Mouse (Mus musculus): ENCODE data around the gene C2cd2. TPM values are rescaled to one million over a fixed set of nuclear protein-coding genes. Genes with fewer than 3 reads are reported as not detected.

Gene C2cd2
- total and polyA plus RNA-seq, 3 experiments: 7.7 to 14.5 (median 11.2) TPM

DNA sequence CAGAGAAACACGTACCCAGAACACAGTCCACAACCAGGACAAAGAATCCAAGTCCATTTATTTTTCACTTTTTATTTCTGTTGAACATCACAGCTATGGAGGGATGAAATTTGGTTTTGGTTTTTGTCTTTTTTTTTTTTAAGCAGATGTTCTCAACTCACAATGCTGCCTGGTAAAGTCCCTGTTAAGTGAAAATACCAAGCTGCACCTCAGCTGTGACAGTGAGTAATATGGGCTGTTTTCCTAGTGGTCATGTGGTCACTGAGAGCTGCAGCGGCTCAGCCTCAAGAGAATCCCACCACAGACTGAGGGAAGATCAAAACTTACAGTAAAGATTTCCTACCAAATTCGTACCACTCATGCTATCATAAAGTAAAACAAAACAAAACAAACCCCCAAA lies 130.2 kb downstream of the C2cd2 start:
- H3K36me3 ChIP-seq (replicated peaks in 1 of 2; ENCODE audit: control insufficient read depth in 1 of 2, insufficient read depth in 1 of 2, low read length in 1 of 2): peaks cover 52 to 88% of the 10 kb centered on the region in 2 experiments
- DNase-seq (ENCODE audit: extremely low read depth): peak; percentile 70
- dilution Hi-C loops (cut with MboI; ENCODE audit: extremely low pct_ligation_motif_present, extremely low pct_unique_long_range_greater_than_20kb, low sequenced_read_pairs): no loop called here
- H3K9me3 ChIP-seq (replicated peaks; ENCODE audit: low read length): no peaks in the 10 kb centered on the region
- TF ChIP-seq ELF1 (IDR thresholded peaks at IDR 0.05; ENCODE audit: low read depth, low read length): no peak
- TF ChIP-seq ZC3H11A (IDR thresholded peaks at IDR 0.05; ENCODE audit: low read depth, low read length): no peak
- no peak for TF ChIP-seq CTCF (conservative IDR thresholded peaks at IDR 0.05 in 1 of 2, IDR thresholded peaks at IDR 0.05 in 1 of 2; ENCODE audit: low read depth in 2 of 2, low read length in 2 of 2)
- no peak for TF ChIP-seq ZKSCAN1 (IDR thresholded peaks at IDR 0.05; ENCODE audit: borderline replicate concordance, low read depth, low read length)
- TF ChIP-seq TCF12 (IDR thresholded peaks at IDR 0.05; ENCODE audit: low read depth, low read length): peak; percentile 79; the same call in 1 of the 2 replicates
- peak; percentile 92 for TF ChIP-seq ZNF384 (IDR thresholded peaks at IDR 0.05; ENCODE audit: low read depth, low read length)
- TF ChIP-seq CHD2 (IDR thresholded peaks at IDR 0.05; ENCODE audit: low read length): no peak
- no peak for TF ChIP-seq PAX5 (IDR thresholded peaks at IDR 0.05; ENCODE audit: low read length)
- TF ChIP-seq ETS1 (conservative IDR thresholded peaks at IDR 0.05; ENCODE audit: low read depth, low read length): peak; percentile 93
- no peak for TF ChIP-seq UBTF (IDR thresholded peaks at IDR 0.05; ENCODE audit: low read depth, low read length)
- TF ChIP-seq ZMIZ1 (IDR thresholded peaks at IDR 0.05; ENCODE audit: low read depth, low read length): no peak
- no peak for TF ChIP-seq JUN (IDR thresholded peaks at IDR 0.05; ENCODE audit: insufficient read depth, low read depth, low read length)
- no peak for TF ChIP-seq NELFE (IDR thresholded peaks at IDR 0.05; ENCODE audit: low read depth, low read length)
- TF ChIP-seq SMC3 (IDR thresholded peaks at IDR 0.05; ENCODE audit: low read depth, low read length): no peak
- no peak for TF ChIP-seq MYC (IDR thresholded peaks at IDR 0.05; ENCODE audit: low read depth, low read length)
- TF ChIP-seq CHD1 (IDR thresholded peaks at IDR 0.05; ENCODE audit: low read depth, low read length): no peak
- TF ChIP-seq HCFC1 (IDR thresholded peaks at IDR 0.05; ENCODE audit: low read depth, low read length): no peak
- no peak for TF ChIP-seq E2F4 (IDR thresholded peaks at IDR 0.05; ENCODE audit: insufficient replicate concordance, low read depth, low read length)
- 0 out of 2 replicates have a peak, but pooled peaks have one; percentile 25 for TF ChIP-seq RCOR1 (conservative IDR thresholded peaks at IDR 0.05; ENCODE audit: low read depth, low read length)
- TF ChIP-seq USF2 (conservative IDR thresholded peaks at IDR 0.05; ENCODE audit: low read depth, low read length): 0 out of 2 replicates have a peak, but pooled peaks have one; percentile 30
- TF ChIP-seq JUND (conservative IDR thresholded peaks at IDR 0.05; ENCODE audit: low read depth, low read length): no peak
- peak; percentile 64 for TF ChIP-seq USF1 (IDR thresholded peaks at IDR 0.05; ENCODE audit: low read depth, low read length)
- TF ChIP-seq NRF1 (IDR thresholded peaks at IDR 0.05; ENCODE audit: low read depth, low read length): no peak
- TF ChIP-seq POLR2AphosphoS2 (IDR thresholded peaks at IDR 0.05; ENCODE audit: low read depth, low read length): no peak
- peak; percentile 72; the same call in 1 of the 2 replicates for TF ChIP-seq SIN3A (IDR thresholded peaks at IDR 0.05; ENCODE audit: low read length)
- no peak for TF ChIP-seq RAD21 (IDR thresholded peaks at IDR 0.05; ENCODE audit: low read depth, low read length)
- no peak for TF ChIP-seq MXI1 (IDR thresholded peaks at IDR 0.05; ENCODE audit: low read depth, low read length)
- TF ChIP-seq MAZ (IDR thresholded peaks at IDR 0.05; ENCODE audit: low read depth, low read length): no peak
- no peak for TF ChIP-seq MAFK (IDR thresholded peaks at IDR 0.05; ENCODE audit: insufficient replicate concordance, low read length)
- no peak for TF ChIP-seq POLR2A (IDR thresholded peaks at IDR 0.05; ENCODE audit: low read depth, low read length)
- TF ChIP-seq IRF4 (IDR thresholded peaks at IDR 0.05; ENCODE audit: low read depth, low read length): peak; percentile 83
- TF ChIP-seq MAX (IDR thresholded peaks at IDR 0.05; ENCODE audit: low read length): no peak
- TF ChIP-seq BHLHE40 (IDR thresholded peaks at IDR 0.05; ENCODE audit: low read depth, low read length): peak; percentile 68
- no peak for TF ChIP-seq GABPA (IDR thresholded peaks at IDR 0.05; ENCODE audit: insufficient replicate concordance, low read depth, low read length)
- TF ChIP-seq EP300 (IDR thresholded peaks at IDR 0.05; ENCODE audit: low read length): peak; percentile 83
- no peak for TF ChIP-seq KAT2A (IDR thresholded peaks at IDR 0.05; ENCODE audit: insufficient replicate concordance, low read length)
- peak; percentile 47; the same call in 1 of the 2 replicates for TF ChIP-seq MEF2A (IDR thresholded peaks at IDR 0.05; ENCODE audit: borderline replicate concordance, low read depth, low read length)
- TF ChIP-seq TBP (conservative IDR thresholded peaks at IDR 0.05; ENCODE audit: low read depth, low read length): no peak
- in situ Hi-C loops (cut with MboI; ENCODE audit: low pct_ligation_motif_present, low pct_unique_long_range_greater_than_20kb, low sequenced_read_pairs): no loop called here
- H3K27ac ChIP-seq (ENCODE audit: insufficient read depth, low read depth): peak overlapping the region; percentile 33; the same call in 1 of the 2 replicates
- no peak overlapping the region for H3K4me2 ChIP-seq (ENCODE audit: insufficient read depth, low read depth, poor library complexity, severe bottlenecking)
- H3K79me2 ChIP-seq (replicated peaks; ENCODE audit: control insufficient read depth, extremely low read depth, insufficient read depth, poor library complexity, severe bottlenecking): no peaks in the 10 kb centered on the region
- H3K4me1 ChIP-seq (ENCODE audit: control insufficient read depth in 1 of 2, insufficient read depth in 2 of 2): peaks cover 9 to 33% of the 10 kb centered on the region in 2 experiments
- peak overlapping the region; percentile 8; the same call in 1 of the 2 replicates for H3K9ac ChIP-seq (ENCODE audit: insufficient read depth, low read depth)
- no peaks in the 10 kb centered on the region for H3K27me3 ChIP-seq (replicated peaks)
- H3K4me3 ChIP-seq (replicated peaks in 1 of 3; ENCODE audit: low read depth in 2 of 3, low read length in 2 of 3, poor library complexity in 1 of 3): no peak overlapping the region

All from CH12.LX (cell line).